In the genomic region with DNA sequence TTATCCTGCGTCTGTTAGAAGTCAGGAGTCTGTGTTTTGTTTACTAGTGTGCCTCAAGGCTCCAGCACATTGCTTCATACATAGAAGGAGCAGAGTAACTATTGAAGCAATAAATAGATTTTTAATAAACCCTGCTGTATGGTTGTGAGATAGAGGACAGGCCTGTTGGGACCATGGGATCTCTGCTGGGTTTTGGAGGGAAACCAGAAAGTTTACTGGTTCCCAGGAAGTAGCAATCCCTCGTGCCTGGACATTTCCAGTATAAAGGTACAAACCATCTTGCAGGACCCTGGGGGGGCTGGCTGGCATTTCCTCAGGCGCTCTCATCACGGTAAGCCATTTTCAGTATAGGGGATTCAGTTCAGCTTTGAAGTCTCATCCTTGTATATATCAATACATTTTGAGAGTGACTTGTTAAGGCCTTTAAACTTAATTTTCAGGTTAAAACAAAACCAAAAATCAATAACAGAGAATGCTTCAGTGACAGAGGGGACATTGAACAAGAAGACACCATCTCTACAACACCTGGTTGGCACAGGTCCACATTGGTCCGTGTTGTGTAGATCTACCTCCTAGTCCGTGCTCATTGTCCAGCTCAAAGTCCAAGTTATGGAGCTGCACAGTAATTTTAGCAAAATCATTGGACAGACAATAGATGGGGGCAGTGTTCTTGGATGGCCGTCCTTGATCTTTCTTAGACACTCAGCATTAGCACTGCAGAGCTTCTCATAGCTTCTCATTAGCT, we compare ENCODE assay signal across 20 mouse cellular contexts. TPM values are rescaled to one million over a fixed set of nuclear protein-coding genes. Genes with fewer than 3 reads are reported as not detected.
DNase-seq lines count a peak whose midpoint lies in the region; ATAC-seq and TF ChIP-seq lines count a peak whose summit lies in the region.
"Had no signal": no experiment of that assay in that cellular context is flagged by ENCODE, and none has a peak within 500 bp of the region (broad histone marks: within the 10 kb centered on the region; RNA-seq: fewer than 3 reads in every experiment).

No protein-coding gene starts in this region.

- no peak overlapping the region for H3K9ac ChIP-seq in intestine, embryonic 14.5 days (ENCODE audit: low read length)
- no peak overlapping the region for H3K9ac ChIP-seq in intestine, postnatal 0 days (ENCODE audit: low read depth, low read length)
- H3K9ac ChIP-seq in lung, embryonic 14.5 days, result no peak overlapping the region
- no peak overlapping the region for H3K9ac ChIP-seq in stomach, embryonic 16.5 days (ENCODE audit: low read length)
- H3K9ac ChIP-seq: forebrain, embryonic 15.5 days; hindbrain, embryonic 14.5 days; limb, embryonic 12.5 days; neural tube, embryonic 15.5 days had no signal

- WGBS in intestine, embryonic 14.5 days, result 77% methylated on average over 7 of the region's 7 CpGs
- 75% methylated on average over 7 of the region's 7 CpGs for WGBS in intestine, postnatal 0 days
- 72% methylated on average over 7 of the region's 7 CpGs for WGBS in lung, embryonic 14.5 days
- 77% methylated on average over 7 of the region's 7 CpGs for WGBS in stomach, embryonic 16.5 days

- H3K9me3 ChIP-seq in intestine, embryonic 14.5 days (ENCODE audit: control insufficient read depth, low read length), result no peaks in the 10 kb centered on the region
- no peaks in the 10 kb centered on the region for H3K9me3 ChIP-seq in intestine, postnatal 0 days (ENCODE audit: control insufficient read depth)
- no peaks in the 10 kb centered on the region for H3K9me3 ChIP-seq in lung, embryonic 14.5 days (ENCODE audit: low read depth, low read length)
- no peaks in the 10 kb centered on the region for H3K9me3 ChIP-seq in stomach, embryonic 16.5 days (replicated peaks; ENCODE audit: control insufficient read depth, low read length)
- H3K9me3 ChIP-seq: forebrain, embryonic 15.5 days; limb, embryonic 12.5 days; neural tube, embryonic 15.5 days had no signal

- H3K36me3 ChIP-seq in intestine, embryonic 14.5 days (ENCODE audit: control insufficient read depth, insufficient read depth, low read length), result no peaks in the 10 kb centered on the region
- no peaks in the 10 kb centered on the region for H3K36me3 ChIP-seq in intestine, postnatal 0 days (ENCODE audit: control insufficient read depth, insufficient read depth)
- H3K36me3 ChIP-seq in lung, embryonic 14.5 days (ENCODE audit: insufficient read depth), result no peaks in the 10 kb centered on the region
- H3K36me3 ChIP-seq in stomach, embryonic 16.5 days (ENCODE audit: control insufficient read depth, insufficient read depth, low read length), result no peaks in the 10 kb centered on the region
- H3K36me3 ChIP-seq: forebrain, embryonic 15.5 days; limb, embryonic 12.5 days; neural tube, embryonic 15.5 days had no signal

- H3K27me3 ChIP-seq in intestine, embryonic 14.5 days (replicated peaks; ENCODE audit: control insufficient read depth, insufficient read depth, low read length), result no peaks in the 10 kb centered on the region
- H3K27me3 ChIP-seq in intestine, postnatal 0 days (replicated peaks; ENCODE audit: control insufficient read depth, insufficient read depth, low read length), result no peaks in the 10 kb centered on the region
- H3K27me3 ChIP-seq in lung, embryonic 14.5 days (ENCODE audit: insufficient read depth, low read length), result no peaks in the 10 kb centered on the region
- no peaks in the 10 kb centered on the region for H3K27me3 ChIP-seq in stomach, embryonic 16.5 days (ENCODE audit: control insufficient read depth, insufficient read depth, low read length)
- H3K27me3 ChIP-seq: CH12.LX had no signal

- TF ChIP-seq CTCF in intestine, postnatal 0 days (IDR thresholded peaks at IDR 0.05; ENCODE audit: low read depth), result no peak
- no peak for TF ChIP-seq CTCF in lung, embryonic 14.5 days (IDR thresholded peaks at IDR 0.05; ENCODE audit: low read depth)

- ATAC-seq in intestine, embryonic 14.5 days (replicated peaks; ENCODE audit: low FRiP score, low TSS enrichment, low read depth), result no peak
- no peak for ATAC-seq in intestine, postnatal 0 days
- ATAC-seq in lung, embryonic 14.5 days (ENCODE audit: insufficient read depth), result 0 out of 2 replicates have a peak, but pooled peaks have one; percentile 4
- no peak for ATAC-seq in stomach, embryonic 16.5 days (ENCODE audit: insufficient read depth, low FRiP score)
- ATAC-seq: forebrain, embryonic 15.5 days had no signal

- peaks cover 25% of the 10 kb centered on the region for H3K4me1 ChIP-seq in intestine, embryonic 14.5 days (replicated peaks; ENCODE audit: control insufficient read depth, insufficient read depth, low read length)
- H3K4me1 ChIP-seq in intestine, postnatal 0 days (replicated peaks; ENCODE audit: control insufficient read depth, insufficient read depth, low read length), result no peaks in the 10 kb centered on the region
- H3K4me1 ChIP-seq in lung, embryonic 14.5 days (ENCODE audit: insufficient read depth), result peaks cover 39% of the 10 kb centered on the region
- peaks cover 20% of the 10 kb centered on the region; the same call in 1 of the 2 replicates for H3K4me1 ChIP-seq in stomach, embryonic 16.5 days (ENCODE audit: control insufficient read depth, insufficient read depth, low read length)
- H3K4me1 ChIP-seq: forebrain, embryonic 15.5 days had no signal

- H3K4me3 ChIP-seq in intestine, embryonic 14.5 days (ENCODE audit: low read depth, low read length), result no peak overlapping the region
- H3K4me3 ChIP-seq in intestine, postnatal 0 days (ENCODE audit: low read depth, low read length), result no peak overlapping the region
- no peak overlapping the region for H3K4me3 ChIP-seq in lung, embryonic 14.5 days (ENCODE audit: low read depth, low read length)
- H3K4me3 ChIP-seq in stomach, embryonic 16.5 days (replicated peaks; ENCODE audit: low read length), result no peak overlapping the region
- H3K4me3 ChIP-seq: forebrain, embryonic 15.5 days; left cerebral cortex, adult 2 months; limb, embryonic 12.5 days; myocyte; neural tube, embryonic 15.5 days had no signal

- peak overlapping the region; percentile 77 for H3K27ac ChIP-seq in intestine, embryonic 14.5 days (ENCODE audit: low read depth)
- H3K27ac ChIP-seq in intestine, postnatal 0 days (ENCODE audit: low read depth, low read length), result no peak overlapping the region
- H3K27ac ChIP-seq in lung, embryonic 14.5 days (ENCODE audit: low read depth), result peak overlapping the region; percentile 83
- peak overlapping the region; percentile 78 for H3K27ac ChIP-seq in stomach, embryonic 16.5 days (ENCODE audit: low read length)
- H3K27ac ChIP-seq: forebrain, embryonic 15.5 days; hindbrain, embryonic 14.5 days; left cerebral cortex, adult 2 months; limb, embryonic 12.5 days had no signal

- DNase-seq in heart, adult 11 months, result peak; percentile 91
- no peak for DNase-seq in heart, postnatal 36 days
- DNase-seq in intestine, embryonic 14.5 days (ENCODE audit: low spot score), result no peak
- peak; percentile 23 for DNase-seq in lung, embryonic 14.5 days
- DNase-seq in lung, postnatal 25 days (ENCODE audit: low spot score), result no peak
- no peak for DNase-seq in cerebellum, adult 9-11 months
- DNase-seq: cerebellum, adult 11 months; cerebellum, postnatal 25 days; midbrain, embryonic 14.5 days; right cerebral cortex, postnatal 25 days; thymus, postnatal 4 days had no signal

- intact Hi-C loops in heart, postnatal 36 days (cut with DNase I), result no loop called here

- peak overlapping the region; percentile 47; the same call in 1 of the 2 replicates for H3K4me2 ChIP-seq in intestine, embryonic 14.5 days (ENCODE audit: low read length)
- no peak overlapping the region for H3K4me2 ChIP-seq in intestine, postnatal 0 days (replicated peaks; ENCODE audit: low read depth)
- H3K4me2 ChIP-seq in lung, embryonic 14.5 days, result peak overlapping the region; percentile 56; the same call in 1 of the 2 replicates
- H3K4me2 ChIP-seq in stomach, embryonic 16.5 days (ENCODE audit: low read depth, low read length), result no peak overlapping the region
- H3K4me2 ChIP-seq: forebrain, embryonic 15.5 days; hindbrain, embryonic 14.5 days; limb, embryonic 12.5 days; neural tube, embryonic 15.5 days had no signal

RNA-seq across cellular contexts. Expression of a gene that starts 11.7 kb away (rescaled TPM):
- 10 to 100 TPM; 53.5 to 65.4 TPM for total RNA-seq in heart, postnatal 36 days (2021)
- 46.3 and 51.3 TPM in 2 replicates for polyA plus RNA-seq in intestine, embryonic 14.5 days (2014; fragmentation: Nextera tagmentation; extraction: Ambion mirVana)
- polyA plus RNA-seq in intestine, postnatal 0 days (2015; fragmentation: Nextera tagmentation; extraction: Ambion mirVana), result 13.3 and 13.6 TPM in 2 replicates
- 79.2 and 87.6 TPM in 2 replicates for polyA plus RNA-seq in lung, embryonic 14.5 days (2014; fragmentation: Nextera tagmentation; extraction: Ambion mirVana)
- polyA plus RNA-seq in stomach, embryonic 16.5 days (2015; fragmentation: Nextera tagmentation; extraction: Ambion mirVana), result 36.0 and 43.7 TPM in 2 replicates

Comparison
In these comparisons a context has a peak if more than half of its experiments do, and no peak if none do; other contexts are left out.
1. DNase-seq: peak in heart, adult 11 months (single experiment) and lung, embryonic 14.5 days (single experiment); none in heart, postnatal 36 days (0 of 2), intestine, embryonic 14.5 days (single experiment), lung, postnatal 25 days (single experiment) and cerebellum, adult 9-11 months (single experiment).
2. H3K4me2 ChIP-seq: peak in intestine, embryonic 14.5 days (single experiment) and lung, embryonic 14.5 days (single experiment); none in intestine, postnatal 0 days (single experiment) and stomach, embryonic 16.5 days (single experiment).